Mouse (Mus musculus) MEL (cell line): ENCODE measurements around the gene Gm15446.
"Not testable (repeated sequence)": the region's sequence is repeated elsewhere in the genome, so short reads cannot be mapped to it uniquely, and the experiment has no call there.

Experiments
- CTCF ChIP-seq, 3 experiments: IDR thresholded peaks in 2 of 3; conservative IDR thresholded peaks in 1 of 3; 2 replicates each; pipeline ENCODE4 v1.5.1; 2011 to 2012; ENCODE audit warnings: low read length in 3 of 3, low read depth in 2 of 3, mild to moderate bottlenecking in 2 of 3, improper control_type of control experiment in 1 of 3, inconsistent platforms in 1 of 3, mixed read lengths in 1 of 3, moderate library complexity in 1 of 3; ENCODE audit not compliant: control insufficient read depth in 1 of 3, insufficient read depth in 1 of 3, poor library complexity in 1 of 3, severe bottlenecking in 1 of 3
- MAX ChIP-seq: IDR thresholded peaks from 2 replicates; pipeline ENCODE4 v1.6.1; 2011; ENCODE audit warnings: low read length, improper control_type of control experiment
- MYC ChIP-seq: IDR thresholded peaks from 2 replicates; pipeline ENCODE4 v1.6.1; 2011; ENCODE audit warnings: low read depth, mild to moderate bottlenecking, low read length, improper control_type of control experiment, moderate library complexity
- POLR2A ChIP-seq, 2 experiments: IDR thresholded peaks; 2 replicates each; pipeline ENCODE4 v1.6.1; 2011 to 2012; ENCODE audit warnings: low read length in 2 of 2, mild to moderate bottlenecking in 2 of 2, control low read depth in 1 of 2, improper control_type of control experiment in 1 of 2, low read depth in 1 of 2, moderate library complexity in 1 of 2; ENCODE audit not compliant: control insufficient read depth in 1 of 2, insufficient read depth in 1 of 2, poor library complexity in 1 of 2
- TCF12 ChIP-seq: IDR thresholded peaks from 2 replicates; pipeline ENCODE4 v1.6.1; 2014; ENCODE audit warnings: low read depth, mild to moderate bottlenecking, inconsistent platforms, low read length, improper control_type of control experiment, moderate library complexity
- ZMIZ1 ChIP-seq: IDR thresholded peaks from 2 replicates; pipeline ENCODE4 v1.6.1; 2012; ENCODE audit warnings: low read depth, mild to moderate bottlenecking, inconsistent platforms, low read length, improper control_type of control experiment, moderate library complexity
- ZNF384 ChIP-seq: IDR thresholded peaks from 2 replicates; pipeline ENCODE4 v1.6.1; 2012; ENCODE audit warnings: low read depth, mild to moderate bottlenecking, inconsistent platforms, low read length, improper control_type of control experiment

GRCm38 (mm10) chr5:109923261-109924071, at the start of gene Gm15446:
- TF ChIP-seq POLR2A (IDR thresholded peaks at IDR 0.05; ENCODE audit: control insufficient read depth in 1 of 2, insufficient read depth in 1 of 2, low read depth in 1 of 2, low read length in 2 of 2, poor library complexity in 1 of 2) (peak in 1 of 2 experiments; percentile 73; a peak in 2 of 4 replicates), ZMIZ1 (0 out of 2 replicates have a peak, but pooled peaks have one; percentile 58), TCF12 (0 out of 2 replicates have a peak, but pooled peaks have one; percentile 15)
- not testable (repeated sequence) for TF ChIP-seq MYC; CTCF (IDR thresholded peaks at IDR 0.05 in 2 of 3, conservative IDR thresholded peaks at IDR 0.05 in 1 of 3; ENCODE audit: control insufficient read depth in 1 of 3, insufficient read depth in 1 of 3, low read depth in 2 of 3, low read length in 3 of 3, poor library complexity in 1 of 3, severe bottlenecking in 1 of 3); MAX; ZNF384
